Mouse (Mus musculus): ENCODE data around the gene Ska3.

Gene Ska3

GRCm38 (mm10) chr14:57797551-57797950, 28.4 kb downstream of the Ska3 start:
- no peak for DNase-seq (ENCODE audit: low spot score in 2 of 2)

GRCm38 (mm10) chr14:57791171-57791570, 34.8 kb downstream of the Ska3 start:
- DNase-seq (ENCODE audit: low spot score in 2 of 2), result no peak

- no peak for DNase-seq (ENCODE audit: low spot score in 2 of 2)
Observed at GRCm38 (mm10) chr14:57789759-57790158, 36.2 kb downstream of the Ska3 start.

GRCm38 (mm10) chr14:57789311-57789710, 36.7 kb downstream of the Ska3 start:
- DNase-seq (ENCODE audit: low spot score in 2 of 2), result no peak

- no peak for DNase-seq (ENCODE audit: low spot score in 2 of 2)
Observed at GRCm38 (mm10) chr14:57787406-57787805, 38.6 kb downstream of the Ska3 start.

- no peak for DNase-seq (ENCODE audit: low spot score in 2 of 2)
Observed at GRCm38 (mm10) chr14:57772157-57772815, 53.7 kb downstream of the Ska3 start.

- no peak for DNase-seq (ENCODE audit: low spot score in 2 of 2)
Observed at GRCm38 (mm10) chr14:57769102-57769501, 56.9 kb downstream of the Ska3 start.

GRCm38 (mm10) chr14:57760447-57761412, 65.3 kb downstream of the Ska3 start:
- DNase-seq (ENCODE audit: low spot score in 2 of 2), result no peak

- no peak for DNase-seq (ENCODE audit: low spot score in 2 of 2)
Observed at GRCm38 (mm10) chr14:57758237-57758636, 67.7 kb downstream of the Ska3 start, which contains the start of gene Lats2. TSS of gene Lats2 (minus strand) at chr14:57758388.
